Mouse (Mus musculus): ENCODE results near the gene Amt.

Gene Amt

GRCm38 (mm10) chr9:108338886-108339781 is 42.5 kb downstream of the Amt start, which contains the start of gene Gpx1:
Gene Gpx1 (plus strand): TSS chr9:108338903.
- DNase-seq (ENCODE audit: low spot score): peak; percentile 88

GRCm38 (mm10) chr9:108339886-108340257 is 43.2 kb downstream of the Amt start:
- DNase-seq (ENCODE audit: low spot score): no peak

- DNase-seq (ENCODE audit: low spot score): no peak
Measured at GRCm38 (mm10) chr9:108340258-108341138, 43.8 kb downstream of the Amt start.

GRCm38 (mm10) chr9:108341139-108341475 is 44.5 kb downstream of the Amt start:
- no peak for DNase-seq (ENCODE audit: low spot score)

GRCm38 (mm10) chr9:108341801-108342200 is 45.1 kb downstream of the Amt start:
- DNase-seq (ENCODE audit: low spot score): no peak

- DNase-seq (ENCODE audit: low spot score): no peak
Measured at GRCm38 (mm10) chr9:108342301-108342831, 45.7 kb downstream of the Amt start.

GRCm38 (mm10) chr9:108343331-108343730 is 46.7 kb downstream of the Amt start:
- DNase-seq (ENCODE audit: low spot score): no peak

- DNase-seq (ENCODE audit: low spot score): no peak
Measured at GRCm38 (mm10) chr9:108343835-108344234, 47.2 kb downstream of the Amt start.

- DNase-seq (ENCODE audit: low spot score): no peak
Measured at GRCm38 (mm10) chr9:108344471-108344870, 47.8 kb downstream of the Amt start.

- DNase-seq (ENCODE audit: low spot score): no peak
Measured at GRCm38 (mm10) chr9:108347024-108347423, 50.4 kb downstream of the Amt start.

- peak; percentile 94 for DNase-seq (ENCODE audit: low spot score)
Measured at GRCm38 (mm10) chr9:108347540-108348289, 51.1 kb downstream of the Amt start, which contains the start of gene Usp4. Gene Usp4 (plus strand): TSS chr9:108347853.

GRCm38 (mm10) chr9:108348290-108348680 is 51.6 kb downstream of the Amt start:
- no peak for DNase-seq (ENCODE audit: low spot score)

GRCm38 (mm10) chr9:108349727-108350126 is 53.1 kb downstream of the Amt start:
- no peak for DNase-seq (ENCODE audit: low spot score)
